Mouse (Mus musculus) lung, postnatal 0 days (tissue): Measurements from ENCODE around the gene Zfp507. TPM values are rescaled to one million over a fixed set of nuclear protein-coding genes. Genes with fewer than 3 reads are reported as not detected.

ENCODE experiments used
- ATAC-seq: fragments of 200-750 bp; cut with Nextera tagmentation; 2 replicates; pipeline ENCODE4 v1.8.0; 2017; ENCODE audit warnings: moderate library complexity
- DNase-seq: peaks from one replicate; pipeline ENCODE4 v3.0.0-alpha.2; 2016; ENCODE audit warnings: low spot score
- H3K27ac ChIP-seq: fragments of 300-500 bp; sonication (generic); 2 replicates; pipeline ENCODE4 v1.5.1; 2014; ENCODE audit warnings: antibody characterized with exemption, mild to moderate bottlenecking, low read length, mixed read lengths
- H3K27me3 ChIP-seq: fragments of 300-500 bp; sonication (generic); replicated peaks from 2 replicates; pipeline ENCODE4 v1.6.1; 2014; ENCODE audit warnings: low read length, mixed read lengths; ENCODE audit not compliant: insufficient read depth
- H3K36me3 ChIP-seq: fragments of 300-500 bp; sonication (generic); 2 replicates; pipeline ENCODE4 v1.6.1; 2014; ENCODE audit warnings: low read length, mixed read lengths; ENCODE audit not compliant: insufficient read depth
- H3K4me1 ChIP-seq: fragments of 300-500 bp; sonication (generic); 2 replicates; pipeline ENCODE4 v1.6.1; 2014; ENCODE audit warnings: antibody characterized with exemption, low read depth, low read length, mixed read lengths; ENCODE audit not compliant: insufficient read depth
- H3K4me2 ChIP-seq: fragments of 300-500 bp; sonication (generic); replicated peaks from 2 replicates; pipeline ENCODE4 v1.6.1; 2014; ENCODE audit warnings: low read depth, mild to moderate bottlenecking, low read length, moderate library complexity, mixed read lengths
- H3K4me3 ChIP-seq: fragments of 300-500 bp; sonication (generic); 2 replicates; pipeline ENCODE4 v1.5.1; 2014; ENCODE audit warnings: low read depth, low read length
- H3K9ac ChIP-seq: fragments of 300-500 bp; sonication (generic); replicated peaks from 2 replicates; pipeline ENCODE4 v1.6.1; 2014; ENCODE audit warnings: low read depth, mild to moderate bottlenecking
- H3K9me3 ChIP-seq: fragments of 300-500 bp; sonication (generic); 2 replicates; pipeline ENCODE4 v1.6.1; 2016; ENCODE audit warnings: low read length, mixed read lengths
- CTCF ChIP-seq: IDR thresholded peaks from 2 replicates; pipeline ENCODE4 v1.5.1; 2016; ENCODE audit warnings: antibody characterized with exemption, mild to moderate bottlenecking
- EP300 ChIP-seq: IDR thresholded peaks from 2 replicates; pipeline ENCODE4 v1.6.1; 2016; ENCODE audit warnings: antibody characterized with exemption, mild to moderate bottlenecking, control low read depth
- WGBS: fragments of 180-500 bp; shearing (Covaris S2); extraction: QIAGEN DNeasy Blood & Tissue Kit; methylation state at CpG from one replicate; pipeline ENCODE4 v1.1.7; 2014; 5-methylcytosine and 5-hydroxymethylcytosine counted together
- polyA plus RNA-seq: library from polyadenylated mRNA; unstranded; fragments of >200 nt; fragmentation: Nextera tagmentation; extraction: Ambion mirVana; gene quantifications from 2 replicates; pipeline ENCODE4 v1.2.1, GENCODE M21; 2015

The Zfp507 gene
- polyA plus RNA-seq, 1 experiment from 2014 or later, result 6.9 TPM

GRCm38 (mm10) chr7:35747397-35747964 is 55.3 kb downstream of the Zfp507 start:
- DNase-seq (no peak), ATAC-seq (no peak)
- Histone ChIP-seq H3K36me3 (peaks cover 12% of the 10 kb centered on the region; the same call in 1 of the 2 replicates), H3K4me1 (no peaks in the 10 kb centered on the region), H3K9ac (no peak overlapping the region), H3K4me3 (no peak overlapping the region), H3K27ac (no peak overlapping the region), H3K9me3 (no peaks in the 10 kb centered on the region), H3K27me3 (no peaks in the 10 kb centered on the region), H3K4me2 (no peak overlapping the region)
- 88% methylated on average over 14 of the region's 14 CpGs for WGBS
- no peak for TF ChIP-seq CTCF

GRCm38 (mm10) chr7:35746686-35747396 is 56.0 kb downstream of the Zfp507 start:
- H3K4me1 ChIP-seq, result no peaks in the 10 kb centered on the region
- no peak overlapping the region for H3K9ac ChIP-seq
- TF ChIP-seq CTCF, result no peak
- TF ChIP-seq EP300, result no peak
- H3K36me3 ChIP-seq, result peaks cover 12% of the 10 kb centered on the region; the same call in 1 of the 2 replicates
- H3K27me3 ChIP-seq, result no peaks in the 10 kb centered on the region
- no peak overlapping the region for H3K4me3 ChIP-seq
- WGBS, result 84% methylated on average over 12 of the region's 12 CpGs
- no peak overlapping the region for H3K27ac ChIP-seq
- no peaks in the 10 kb centered on the region for H3K9me3 ChIP-seq
- DNase-seq (no peak), ATAC-seq (no peak)
- no peak overlapping the region for H3K4me2 ChIP-seq

DNA sequence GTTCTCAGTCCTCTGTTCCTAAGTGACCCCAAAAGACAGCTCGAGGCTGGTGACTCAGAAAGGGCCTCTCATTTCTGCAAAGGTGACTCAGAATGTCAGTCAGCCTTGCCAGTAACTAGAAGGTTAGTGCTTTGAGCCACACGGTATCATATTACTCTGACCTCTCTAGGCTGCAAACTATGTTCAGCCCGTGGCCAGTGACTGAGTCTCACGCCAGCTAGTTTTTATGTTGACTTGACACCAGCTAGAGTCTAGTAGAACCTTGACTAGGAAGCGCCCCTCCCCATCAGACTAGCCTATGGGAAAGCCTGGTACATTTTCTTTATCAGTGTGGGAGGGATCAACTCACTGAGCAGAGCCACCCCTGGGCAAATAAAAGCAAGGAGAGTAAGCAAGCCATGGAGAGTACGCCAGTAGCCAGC is 57.5 kb downstream of the Zfp507 start:
- H3K36me3 ChIP-seq, result peaks cover 12% of the 10 kb centered on the region; the same call in 1 of the 2 replicates
- no peaks in the 10 kb centered on the region for H3K27me3 ChIP-seq
- no peak overlapping the region for H3K4me2 ChIP-seq
- ATAC-seq (peak; percentile 44), DNase-seq (no peak)
- H3K4me1 ChIP-seq, result no peaks in the 10 kb centered on the region
- 65% methylated on average over 6 of the region's 6 CpGs for WGBS
- TF ChIP-seq CTCF (no peak), EP300 (no peak)
- no peak overlapping the region for H3K4me3 ChIP-seq
- H3K27ac ChIP-seq, result no peak overlapping the region
- H3K9ac ChIP-seq, result no peak overlapping the region
- H3K9me3 ChIP-seq, result no peaks in the 10 kb centered on the region

- TF ChIP-seq CTCF, result no peak
- TF ChIP-seq EP300, result no peak
- no peaks in the 10 kb centered on the region for H3K27me3 ChIP-seq
- H3K9ac ChIP-seq, result no peak overlapping the region
- H3K27ac ChIP-seq, result no peak overlapping the region
- DNase-seq (no peak), ATAC-seq (no peak)
- H3K4me1 ChIP-seq, result no peaks in the 10 kb centered on the region
- H3K36me3 ChIP-seq, result peaks cover 11% of the 10 kb centered on the region; the same call in 1 of the 2 replicates
- H3K4me2 ChIP-seq, result no peak overlapping the region
- 93% methylated on average over 9 of the region's 9 CpGs for WGBS
- H3K4me3 ChIP-seq, result no peak overlapping the region
- H3K9me3 ChIP-seq, result no peaks in the 10 kb centered on the region
These were observed 58.0 kb downstream of the Zfp507 start for GRCm38 (mm10) chr7:35744771-35745170.

DNA sequence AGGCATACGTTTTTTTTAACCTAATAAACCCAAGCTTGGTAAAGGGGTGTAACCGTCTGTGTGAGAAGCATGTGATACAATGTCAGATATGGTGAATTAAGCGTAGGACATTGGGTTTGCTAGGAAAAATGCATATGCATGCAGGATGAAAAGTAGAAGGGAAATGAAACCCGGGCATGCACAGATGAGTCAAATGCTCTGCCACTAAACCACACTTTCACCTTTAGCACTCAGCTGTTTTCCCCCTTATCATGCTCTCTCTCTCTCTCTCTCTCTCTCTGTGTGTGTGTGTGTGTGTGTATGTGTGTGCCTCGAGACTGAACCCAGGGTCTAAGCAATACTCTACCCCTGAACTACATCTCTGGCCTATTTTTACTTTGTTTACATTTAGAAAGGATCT is 60.5 kb downstream of the Zfp507 start:
- WGBS, result 60% methylated on average over 5 of the region's 5 CpGs
- Histone ChIP-seq H3K4me2 (no peak overlapping the region), H3K4me3 (no peak overlapping the region)

GRCm38 (mm10) chr7:35741858-35742257 is 60.9 kb downstream of the Zfp507 start:
- no peak for ATAC-seq
- Histone ChIP-seq H3K9ac (no peak overlapping the region), H3K27me3 (no peaks in the 10 kb centered on the region), H3K27ac (no peak overlapping the region), H3K9me3 (no peaks in the 10 kb centered on the region), H3K36me3 (no peaks in the 10 kb centered on the region), H3K4me3 (no peak overlapping the region), H3K4me2 (no peak overlapping the region), H3K4me1 (no peaks in the 10 kb centered on the region)
- WGBS, result 62% methylated on average over 5 of the region's 5 CpGs
- peak; percentile 16 for DNase-seq
- TF ChIP-seq CTCF (no peak), EP300 (no peak)

More for the DNA sequence above, 60.5 kb downstream of the Zfp507 start:
- H3K27me3 ChIP-seq, result no peaks in the 10 kb centered on the region
- H3K9ac ChIP-seq, result no peak overlapping the region
- TF ChIP-seq EP300, result no peak
- TF ChIP-seq CTCF, result no peak
- DNase-seq, result no peak
- H3K36me3 ChIP-seq, result no peaks in the 10 kb centered on the region
- H3K4me1 ChIP-seq, result no peaks in the 10 kb centered on the region
- ATAC-seq, result no peak
- no peaks in the 10 kb centered on the region for H3K9me3 ChIP-seq
- no peak overlapping the region for H3K27ac ChIP-seq
